Mouse (Mus musculus) liver, postnatal 0 days (tissue): ENCODE results near the gene Slc24a3.

Experiments used
- CTCF ChIP-seq: sonication (generic); IDR thresholded peaks from 2 replicates; pipeline ENCODE4 v1.5.1; 2016; ENCODE audit warnings: antibody characterized with exemption, low read depth
- EP300 ChIP-seq: IDR thresholded peaks from 2 replicates; pipeline ENCODE4 v1.6.1; 2016; ENCODE audit warnings: antibody characterized with exemption, low read depth, mild to moderate bottlenecking

DNA sequence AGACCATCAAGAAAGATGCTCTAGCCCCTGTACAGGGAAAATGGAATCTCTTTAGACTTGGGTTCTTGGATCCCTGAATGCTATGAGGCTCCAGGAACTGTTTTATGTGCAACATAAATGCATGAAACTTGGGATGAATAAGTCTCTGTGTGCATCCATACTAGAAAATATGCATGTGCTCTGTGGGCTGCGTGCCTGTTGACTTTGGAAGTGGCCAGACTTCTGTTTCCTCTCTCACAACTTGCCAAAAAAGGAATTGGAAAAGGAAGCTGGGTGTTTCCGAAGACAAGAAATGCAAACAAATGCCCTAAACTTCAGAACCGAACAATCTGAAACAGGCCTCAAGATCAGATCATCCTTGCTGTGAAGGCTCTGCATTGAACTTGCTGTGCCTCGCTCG is 466.3 kb downstream of the Slc24a3 start:
- TF ChIP-seq EP300, result no peak
- no peak for TF ChIP-seq CTCF
